Mouse (Mus musculus) forebrain, embryonic 10.5 days (tissue): ENCODE data around the gene Cisd1. TPM values are rescaled to one million over a fixed set of nuclear protein-coding genes. Genes with fewer than 3 reads are reported as not detected.
A peak's percentile ranks its signal among the peaks of the same experiment; 100 is the strongest.

Experiments
- DNase-seq: peaks from one replicate; pipeline ENCODE4 v3.0.0-alpha.2; 2017; ENCODE audit warnings: low spot score; ENCODE audit errors: extremely low spot score
- H3K27ac ChIP-seq: fragments of 300-500 bp; sonication (generic); 2 replicates; pipeline ENCODE4 v1.5.1; 2016; ENCODE audit warnings: mild to moderate bottlenecking
- H3K27me3 ChIP-seq: fragments of 300-500 bp; sonication (generic); 2 replicates; pipeline ENCODE4 v1.6.1; 2016; ENCODE audit warnings: mild to moderate bottlenecking; ENCODE audit not compliant: poor library complexity, severe bottlenecking
- H3K36me3 ChIP-seq: fragments of 300-500 bp; sonication (generic); replicated peaks from 2 replicates; pipeline ENCODE4 v1.6.1; 2016; ENCODE audit warnings: mild to moderate bottlenecking, moderate library complexity
- H3K4me1 ChIP-seq: fragments of 300-500 bp; sonication (generic); 2 replicates; pipeline ENCODE4 v1.6.1; 2016
- H3K4me3 ChIP-seq: fragments of 300-500 bp; sonication (generic); 2 replicates; pipeline ENCODE4 v1.5.1; 2016; ENCODE audit warnings: mild to moderate bottlenecking, moderate library complexity
- H3K9me3 ChIP-seq: fragments of 300-500 bp; sonication (generic); 2 replicates; pipeline ENCODE4 v1.6.1; 2016; ENCODE audit warnings: mild to moderate bottlenecking, moderate library complexity
- WGBS: fragments of 180-500 bp; shearing (Covaris S2); methylation state at CpG from one replicate; pipeline ENCODE4 v1.1.7; 2016; 5-methylcytosine and 5-hydroxymethylcytosine counted together
- polyA plus RNA-seq: library from polyadenylated mRNA; unstranded; fragments of >200 nt; fragmentation: Nextera tagmentation; extraction: Ambion mirVana; gene quantifications from 2 replicates; pipeline ENCODE4 v1.2.1, GENCODE M21; 2016

The Cisd1 gene
- polyA plus RNA-seq, 1 experiment from 2014 or later, result 138 TPM

DNA sequence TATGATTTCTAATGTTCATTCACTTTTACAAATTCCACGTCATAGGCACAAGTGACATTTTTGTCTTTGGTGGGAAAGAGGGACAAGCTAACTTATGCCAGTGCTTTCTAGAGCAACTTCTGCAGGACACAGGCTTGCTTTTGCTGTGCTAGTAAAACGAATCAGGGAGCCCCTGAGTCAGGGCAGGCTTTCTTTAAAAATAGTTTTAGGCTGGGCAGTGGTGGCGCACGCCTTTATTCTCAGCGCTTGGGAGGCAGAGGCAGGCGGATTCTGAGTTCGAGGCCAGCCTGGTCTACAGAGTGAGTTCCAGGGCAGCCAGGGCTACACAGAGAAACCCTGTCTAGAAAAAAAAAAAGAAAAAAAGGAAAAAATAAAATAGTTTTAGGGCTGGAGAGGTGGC, 12.8 kb downstream of the Cisd1 start:
- DNase-seq, result no peak
- 95% methylated on average over 7 of the region's 7 CpGs for WGBS

DNA sequence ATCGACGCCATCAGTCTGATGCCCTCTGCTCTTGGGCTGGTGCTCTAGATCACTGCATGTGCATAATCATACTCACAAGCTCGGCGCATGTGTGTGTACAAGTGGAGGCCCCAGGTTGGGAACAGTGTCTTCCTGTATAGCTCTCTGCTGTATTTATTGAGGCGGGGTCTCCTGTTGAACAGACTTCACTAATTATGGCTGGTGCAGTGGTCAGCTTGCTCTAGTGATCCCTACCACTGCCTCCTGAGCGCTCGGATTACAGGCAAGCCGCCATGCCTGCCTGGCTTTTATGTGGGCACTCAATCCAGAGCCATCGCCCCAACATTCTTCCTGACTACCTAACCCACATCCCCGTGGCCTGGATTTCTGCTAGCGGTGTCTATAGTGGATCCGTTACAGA, 14.7 kb downstream of the Cisd1 start:
- no peak for DNase-seq
- Histone ChIP-seq H3K27me3 (no peaks in the 10 kb centered on the region), H3K36me3 (peaks cover 65% of the 10 kb centered on the region), H3K27ac (no peak overlapping the region), H3K4me1 (no peaks in the 10 kb centered on the region), H3K4me3 (no peak overlapping the region), H3K9me3 (no peaks in the 10 kb centered on the region)
- 96% methylated on average over 12 of the region's 12 CpGs for WGBS

More for the DNA sequence above, 12.8 kb downstream of the Cisd1 start:
- H3K27ac ChIP-seq, result no peak overlapping the region
- no peaks in the 10 kb centered on the region for H3K9me3 ChIP-seq
- H3K36me3 ChIP-seq, result peaks cover 78% of the 10 kb centered on the region
- H3K4me3 ChIP-seq, result no peak overlapping the region
- H3K4me1 ChIP-seq, result no peaks in the 10 kb centered on the region
- no peaks in the 10 kb centered on the region for H3K27me3 ChIP-seq

GRCm38 (mm10) chr10:71329295-71329694, 15.5 kb downstream of the Cisd1 start:
- Histone ChIP-seq H3K36me3 (peaks cover 57% of the 10 kb centered on the region), H3K9me3 (no peaks in the 10 kb centered on the region), H3K4me3 (no peak overlapping the region), H3K4me1 (no peaks in the 10 kb centered on the region), H3K27ac (no peak overlapping the region), H3K27me3 (no peaks in the 10 kb centered on the region)
- 95% methylated on average over 6 of the region's 6 CpGs for WGBS
- DNase-seq, result no peak

- Histone ChIP-seq H3K36me3 (peaks cover 53% of the 10 kb centered on the region), H3K27me3 (no peaks in the 10 kb centered on the region), H3K27ac (no peak overlapping the region), H3K4me1 (no peaks in the 10 kb centered on the region), H3K9me3 (no peaks in the 10 kb centered on the region), H3K4me3 (no peak overlapping the region)
- WGBS, result 94% methylated on average over 5 of the region's 5 CpGs
- no peak for DNase-seq
Observed at GRCm38 (mm10) chr10:71328870-71329269, 15.9 kb downstream of the Cisd1 start.

GRCm38 (mm10) chr10:71328382-71328781, 16.4 kb downstream of the Cisd1 start:
- Histone ChIP-seq H3K4me1 (no peaks in the 10 kb centered on the region), H3K27ac (no peak overlapping the region), H3K36me3 (peaks cover 48% of the 10 kb centered on the region), H3K4me3 (no peak overlapping the region), H3K27me3 (no peaks in the 10 kb centered on the region), H3K9me3 (no peaks in the 10 kb centered on the region)
- DNase-seq, result no peak
- WGBS, result 90% methylated on average over 6 of the region's 6 CpGs

DNA sequence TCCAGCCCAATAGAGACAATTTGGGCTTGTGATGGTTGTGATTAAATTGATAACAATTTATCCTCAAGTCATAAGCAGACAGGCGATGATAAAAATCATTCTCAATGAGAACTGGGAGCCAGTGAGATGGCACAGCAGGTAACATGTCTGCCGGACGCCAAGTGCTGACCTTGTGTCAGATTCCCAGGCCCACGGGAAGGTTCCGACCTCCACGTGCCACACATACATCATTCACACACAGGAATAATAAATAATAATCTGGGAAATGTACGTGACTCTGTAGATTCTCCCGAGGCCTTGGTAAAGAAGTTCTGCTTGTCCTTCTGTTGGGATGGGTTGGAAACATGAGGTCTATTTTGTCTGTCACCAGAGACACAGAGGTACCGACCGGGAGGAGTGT, 17.4 kb downstream of the Cisd1 start:
- Histone ChIP-seq H3K27ac (no peak overlapping the region), H3K27me3 (no peaks in the 10 kb centered on the region), H3K4me1 (no peaks in the 10 kb centered on the region), H3K9me3 (no peaks in the 10 kb centered on the region), H3K36me3 (peaks cover 38% of the 10 kb centered on the region), H3K4me3 (no peak overlapping the region)
- WGBS, result 91% methylated on average over 10 of the region's 10 CpGs
- no peak for DNase-seq

- WGBS, result 21% methylated on average over 7 of the region's 7 CpGs
- Histone ChIP-seq H3K9me3 (no peaks in the 10 kb centered on the region), H3K36me3 (peaks cover 35% of the 10 kb centered on the region), H3K4me1 (no peaks in the 10 kb centered on the region), H3K27me3 (no peaks in the 10 kb centered on the region), H3K4me3 (no peak overlapping the region), H3K27ac (no peak overlapping the region)
- DNase-seq, result peak; percentile 64
Observed at GRCm38 (mm10) chr10:71326789-71327188, 18.0 kb downstream of the Cisd1 start.

- no peaks in the 10 kb centered on the region for H3K4me1 ChIP-seq
- DNase-seq, result no peak
Observed at GRCm38 (mm10) chr10:71326123-71326522, 18.6 kb downstream of the Cisd1 start.

DNA sequence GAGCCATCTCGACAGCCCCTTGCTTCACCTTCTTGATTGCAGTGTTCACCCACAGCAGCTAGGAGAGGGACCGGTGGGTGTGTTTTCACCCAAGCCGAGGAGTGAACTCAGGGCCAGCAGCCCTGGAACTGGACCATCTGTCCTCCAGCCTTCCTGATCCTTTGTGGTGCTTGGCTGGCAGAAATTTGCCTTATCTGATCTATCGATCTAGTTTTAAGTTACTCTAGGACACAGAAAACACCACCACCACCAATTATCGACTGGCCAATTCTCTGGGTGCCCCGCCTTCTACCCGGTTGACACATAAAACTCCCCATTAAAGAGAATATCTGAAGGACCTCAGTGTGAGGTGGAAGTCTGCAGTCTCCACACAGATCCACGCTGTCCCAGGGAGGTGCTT, 21.1 kb downstream of the Cisd1 start:
- H3K9me3 ChIP-seq, result no peaks in the 10 kb centered on the region
- 0 out of 2 replicates have a peak, but pooled peaks cover 6% of the 10 kb centered on the region for H3K36me3 ChIP-seq
- H3K4me3 ChIP-seq, result no peak overlapping the region
- no peak overlapping the region for H3K27ac ChIP-seq
- DNase-seq, result no peak
- no peaks in the 10 kb centered on the region for H3K27me3 ChIP-seq
- 91% methylated on average over 8 of the region's 8 CpGs for WGBS
- H3K4me1 ChIP-seq, result no peaks in the 10 kb centered on the region

More at GRCm38 (mm10) chr10:71326123-71326522, 18.6 kb downstream of the Cisd1 start:
- Histone ChIP-seq H3K4me3 (no peak overlapping the region), H3K27ac (no peak overlapping the region), H3K36me3 (peaks cover 31% of the 10 kb centered on the region), H3K27me3 (no peaks in the 10 kb centered on the region), H3K9me3 (no peaks in the 10 kb centered on the region)
- WGBS, result 84% methylated on average over 7 of the region's 7 CpGs

GRCm38 (mm10) chr10:71316497-71316896, 28.3 kb downstream of the Cisd1 start:
- WGBS, result 77% methylated on average over 7 of the region's 7 CpGs
- Histone ChIP-seq H3K4me3 (no peak overlapping the region), H3K4me1 (no peaks in the 10 kb centered on the region), H3K36me3 (no peaks in the 10 kb centered on the region), H3K9me3 (no peaks in the 10 kb centered on the region), H3K27ac (no peak overlapping the region), H3K27me3 (no peaks in the 10 kb centered on the region)
- DNase-seq, result no peak

- H3K27me3 ChIP-seq, result no peaks in the 10 kb centered on the region
- no peak for DNase-seq
- no peaks in the 10 kb centered on the region for H3K9me3 ChIP-seq
- no peak overlapping the region for H3K27ac ChIP-seq
- no peaks in the 10 kb centered on the region for H3K36me3 ChIP-seq
- H3K4me3 ChIP-seq, result no peak overlapping the region
- 87% methylated on average over 11 of the region's 11 CpGs for whole genome bisulfite sequencing
- H3K4me1 ChIP-seq, result no peaks in the 10 kb centered on the region
Observed at GRCm38 (mm10) chr10:71316056-71316455, 28.7 kb downstream of the Cisd1 start.

DNA sequence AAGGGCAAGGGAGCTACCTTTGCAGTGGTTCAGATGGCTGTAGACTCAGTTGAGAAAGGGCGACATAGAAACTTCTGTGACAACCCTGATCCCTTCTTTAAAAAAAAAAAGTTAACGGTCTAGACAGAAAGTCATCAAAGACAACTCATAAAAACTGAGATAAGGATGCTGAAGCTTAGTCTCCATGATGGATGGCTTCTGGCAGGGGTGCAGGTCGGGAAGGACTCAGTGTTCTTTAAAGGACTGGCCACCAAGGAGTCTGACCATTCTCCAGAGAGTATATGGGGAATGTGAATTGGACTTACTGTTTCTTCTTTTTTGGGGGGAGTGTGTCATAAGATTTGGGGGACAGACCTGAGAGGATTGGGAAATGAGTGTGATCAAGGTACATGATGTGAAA, 30.2 kb downstream of the Cisd1 start:
- H3K9me3 ChIP-seq, result no peaks in the 10 kb centered on the region
- DNase-seq, result no peak
- H3K36me3 ChIP-seq, result no peaks in the 10 kb centered on the region
- H3K4me3 ChIP-seq, result no peak overlapping the region
- WGBS, result 90% methylated on average over 3 of the region's 3 CpGs
- H3K27me3 ChIP-seq, result no peaks in the 10 kb centered on the region
- no peaks in the 10 kb centered on the region for H3K4me1 ChIP-seq
- no peak overlapping the region for H3K27ac ChIP-seq

- H3K4me3 ChIP-seq, result no peak overlapping the region
- 72% methylated on average over 3 of the region's 3 CpGs for WGBS
Observed at GRCm38 (mm10) chr10:71310288-71310687, 34.5 kb downstream of the Cisd1 start.

DNA sequence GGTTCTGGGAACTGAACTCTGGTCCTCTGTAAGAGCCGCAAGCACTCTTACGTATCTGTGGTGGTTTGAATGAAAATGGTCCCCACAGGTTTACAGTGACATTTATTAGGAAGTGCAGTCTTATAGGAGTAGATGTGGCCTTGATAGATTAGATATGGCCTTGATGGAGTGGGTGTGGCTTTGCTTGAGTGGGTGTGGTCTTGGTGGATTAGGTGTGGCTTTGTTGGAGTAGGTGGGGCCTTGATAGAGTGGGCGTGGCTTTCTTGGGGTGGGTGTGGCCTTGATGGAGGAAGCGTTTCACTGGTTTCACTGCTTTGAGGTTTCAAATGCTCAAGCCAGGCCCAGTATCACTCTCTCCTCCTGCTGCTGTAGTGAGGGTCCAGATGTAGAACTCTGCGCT, 36.6 kb downstream of the Cisd1 start:
- no peaks in the 10 kb centered on the region; the same call in 1 of the 2 replicates for H3K9me3 ChIP-seq
- no peak overlapping the region for H3K4me3 ChIP-seq
- no peak for DNase-seq
- 93% methylated on average over 5 of the region's 5 CpGs for WGBS
- 0 out of 2 replicates have a peak, but pooled peaks cover 3% of the 10 kb centered on the region for H3K4me1 ChIP-seq
- no peaks in the 10 kb centered on the region for H3K36me3 ChIP-seq
- no peaks in the 10 kb centered on the region for H3K27me3 ChIP-seq
- H3K27ac ChIP-seq, result no peak overlapping the region

More at GRCm38 (mm10) chr10:71310288-71310687, 34.5 kb downstream of the Cisd1 start:
- Histone ChIP-seq H3K9me3 (no peaks in the 10 kb centered on the region; the same call in 1 of the 2 replicates), H3K36me3 (no peaks in the 10 kb centered on the region), H3K27ac (no peak overlapping the region), H3K4me1 (0 out of 2 replicates have a peak, but pooled peaks cover 3% of the 10 kb centered on the region), H3K27me3 (no peaks in the 10 kb centered on the region)
- no peak for DNase-seq
